Mouse (Mus musculus) MEL (cell line): Measurements from ENCODE around the gene Kazn.

Experiments used
- CHD2 ChIP-seq: IDR thresholded peaks from 2 replicates; pipeline ENCODE4 v1.6.1; 2011; ENCODE audit warnings: low read length, improper control_type of control experiment
- CTCF ChIP-seq, 3 experiments: IDR thresholded peaks in 2 of 3; conservative IDR thresholded peaks in 1 of 3; 2 replicates each; pipeline ENCODE4 v1.5.1; 2011 to 2012; ENCODE audit warnings: low read length in 3 of 3, low read depth in 2 of 3, mild to moderate bottlenecking in 2 of 3, improper control_type of control experiment in 1 of 3, inconsistent platforms in 1 of 3, mixed read lengths in 1 of 3, moderate library complexity in 1 of 3; ENCODE audit not compliant: control insufficient read depth in 1 of 3, insufficient read depth in 1 of 3, poor library complexity in 1 of 3, severe bottlenecking in 1 of 3
- GATA1 ChIP-seq: IDR thresholded peaks from 2 replicates; pipeline ENCODE4 v1.6.1; 2011; ENCODE audit warnings: low read depth, low read length, improper control_type of control experiment
- HCFC1 ChIP-seq: IDR thresholded peaks from 2 replicates; pipeline ENCODE4 v1.6.1; 2012; ENCODE audit warnings: low read depth, mild to moderate bottlenecking, inconsistent platforms, low read length, improper control_type of control experiment, moderate library complexity
- MAX ChIP-seq: IDR thresholded peaks from 2 replicates; pipeline ENCODE4 v1.6.1; 2011; ENCODE audit warnings: low read length, improper control_type of control experiment
- POLR2A ChIP-seq, 2 experiments: IDR thresholded peaks; 2 replicates each; pipeline ENCODE4 v1.6.1; 2011 to 2012; ENCODE audit warnings: low read length in 2 of 2, mild to moderate bottlenecking in 2 of 2, control low read depth in 1 of 2, improper control_type of control experiment in 1 of 2, low read depth in 1 of 2, moderate library complexity in 1 of 2; ENCODE audit not compliant: control insufficient read depth in 1 of 2, insufficient read depth in 1 of 2, poor library complexity in 1 of 2
- TAL1 ChIP-seq: IDR thresholded peaks from 2 replicates; pipeline ENCODE4 v1.6.1; 2012; ENCODE audit warnings: mild to moderate bottlenecking, inconsistent platforms, low read length, moderate library complexity, mixed read lengths
- TCF12 ChIP-seq: IDR thresholded peaks from 2 replicates; pipeline ENCODE4 v1.6.1; 2014; ENCODE audit warnings: low read depth, mild to moderate bottlenecking, inconsistent platforms, low read length, improper control_type of control experiment, moderate library complexity
- UBTF ChIP-seq: IDR thresholded peaks from 2 replicates; pipeline ENCODE4 v1.6.1; 2012; ENCODE audit warnings: low read depth, mild to moderate bottlenecking, inconsistent platforms, low read length, improper control_type of control experiment, moderate library complexity, borderline replicate concordance; ENCODE audit not compliant: insufficient read depth
- USF2 ChIP-seq, 2 experiments: IDR thresholded peaks; 2 replicates each; pipeline ENCODE4 v1.6.1; 2011 to 2012; ENCODE audit warnings: improper control_type of control experiment in 2 of 2, low read length in 2 of 2, borderline replicate concordance in 1 of 2, inconsistent platforms in 1 of 2, low read depth in 1 of 2, mild to moderate bottlenecking in 1 of 2; ENCODE audit not compliant: insufficient read depth in 1 of 2
- ZC3H11A ChIP-seq: IDR thresholded peaks from 2 replicates; pipeline ENCODE4 v1.6.1; 2012; ENCODE audit warnings: low read depth, mild to moderate bottlenecking, inconsistent platforms, low read length, improper control_type of control experiment
- ZKSCAN1 ChIP-seq: IDR thresholded peaks from 2 replicates; pipeline ENCODE4 v1.6.1; 2012; ENCODE audit warnings: low read depth, mild to moderate bottlenecking, inconsistent platforms, low read length, improper control_type of control experiment, moderate library complexity
- ZNF384 ChIP-seq: IDR thresholded peaks from 2 replicates; pipeline ENCODE4 v1.6.1; 2012; ENCODE audit warnings: low read depth, mild to moderate bottlenecking, inconsistent platforms, low read length, improper control_type of control experiment

DNA sequence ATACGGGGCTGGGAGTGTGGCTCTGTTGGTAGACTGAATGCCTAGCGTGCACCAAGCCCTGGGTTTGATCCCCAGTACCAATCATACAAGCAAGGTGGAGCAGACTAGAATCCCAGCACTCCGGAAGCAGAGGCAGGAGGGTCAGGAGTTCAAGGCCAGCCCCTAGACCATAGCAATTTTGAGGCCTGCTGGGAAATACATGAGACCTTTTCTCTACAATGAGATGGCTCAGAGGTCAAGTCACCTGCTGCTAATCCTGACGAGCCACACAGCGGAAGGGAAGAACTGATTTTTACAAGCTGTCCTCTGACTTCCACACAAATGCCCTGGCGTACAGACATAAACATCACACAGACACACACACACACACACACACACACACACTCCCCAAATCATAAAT, 33.5 kb downstream of the Kazn start:
- TF ChIP-seq HCFC1: no peak
- no peak for TF ChIP-seq CTCF (IDR thresholded peaks at IDR 0.05 in 2 of 3, conservative IDR thresholded peaks at IDR 0.05 in 1 of 3; ENCODE audit: control insufficient read depth in 1 of 3, insufficient read depth in 1 of 3, low read depth in 2 of 3, low read length in 3 of 3, poor library complexity in 1 of 3, severe bottlenecking in 1 of 3)
- TF ChIP-seq USF2 (IDR thresholded peaks at IDR 0.05; ENCODE audit: borderline replicate concordance in 1 of 2, insufficient read depth in 1 of 2, low read depth in 1 of 2, low read length in 2 of 2): no peak
- no peak for TF ChIP-seq ZNF384
- TF ChIP-seq GATA1: no peak
- TF ChIP-seq UBTF: no peak
- no peak for TF ChIP-seq TCF12
- TF ChIP-seq CHD2: no peak
- TF ChIP-seq ZKSCAN1: no peak
- TF ChIP-seq POLR2A (IDR thresholded peaks at IDR 0.05; ENCODE audit: control insufficient read depth in 1 of 2, insufficient read depth in 1 of 2, low read depth in 1 of 2, low read length in 2 of 2, poor library complexity in 1 of 2): no peak
- no peak for TF ChIP-seq MAX
- no peak for TF ChIP-seq ZC3H11A
- TF ChIP-seq TAL1: no peak
